Mouse (Mus musculus) stomach, postnatal 0 days (tissue): Measurements from ENCODE around the gene Foxc2. TPM values are rescaled to one million over a fixed set of nuclear protein-coding genes. Genes with fewer than 3 reads are reported as not detected.

ENCODE experiments used
- ATAC-seq: fragments of 200-750 bp; cut with Nextera tagmentation; 2 replicates; pipeline ENCODE4 v1.8.0; 2017; ENCODE audit not compliant: low FRiP score, low TSS enrichment
- DNase-seq: peaks from one replicate; pipeline ENCODE4 v3.0.0-alpha.2; 2016; ENCODE audit warnings: low spot score
- H3K27ac ChIP-seq: fragments of 300-500 bp; sonication (generic); replicated peaks from 2 replicates; pipeline ENCODE4 v1.5.1; 2014; ENCODE audit warnings: mild to moderate bottlenecking, control low read depth
- H3K27me3 ChIP-seq: fragments of 300-500 bp; sonication (generic); 2 replicates; pipeline ENCODE4 v1.6.1; 2014; ENCODE audit warnings: low read length; ENCODE audit not compliant: control insufficient read depth, insufficient read depth
- H3K36me3 ChIP-seq: fragments of 300-500 bp; sonication (generic); 2 replicates; pipeline ENCODE4 v1.6.1; 2014; ENCODE audit warnings: low read length, mixed read lengths; ENCODE audit not compliant: control insufficient read depth, insufficient read depth
- H3K4me1 ChIP-seq: fragments of 300-500 bp; sonication (generic); replicated peaks from 2 replicates; pipeline ENCODE4 v1.6.1; 2014; ENCODE audit warnings: antibody characterized with exemption; ENCODE audit not compliant: control insufficient read depth, insufficient read depth
- H3K4me2 ChIP-seq: fragments of 300-500 bp; sonication (generic); replicated peaks from 2 replicates; pipeline ENCODE4 v1.6.1; 2014; ENCODE audit warnings: low read depth, mild to moderate bottlenecking, control low read depth, moderate library complexity
- H3K4me3 ChIP-seq: fragments of 300-500 bp; sonication (generic); 2 replicates; pipeline ENCODE4 v1.5.1; 2014; ENCODE audit warnings: low read depth, low read length, control low read depth
- H3K9ac ChIP-seq: fragments of 300-500 bp; sonication (generic); 2 replicates; pipeline ENCODE4 v1.6.1; 2014; ENCODE audit warnings: mild to moderate bottlenecking, low read length, control low read depth, mixed read lengths
- H3K9me3 ChIP-seq: fragments of 300-500 bp; sonication (generic); 2 replicates; pipeline ENCODE4 v1.6.1; 2016; ENCODE audit warnings: low read length; ENCODE audit not compliant: control insufficient read depth
- CTCF ChIP-seq: IDR thresholded peaks from 2 replicates; pipeline ENCODE4 v1.5.1; 2016; ENCODE audit warnings: antibody characterized with exemption, low read depth, mild to moderate bottlenecking, moderate library complexity
- EP300 ChIP-seq: optimal IDR thresholded peaks from 2 replicates; pipeline ENCODE3; 2016; ENCODE audit warnings: antibody characterized with exemption
- WGBS: fragments of 180-500 bp; shearing (Covaris S2); extraction: QIAGEN DNeasy Blood & Tissue Kit; methylation state at CpG from one replicate; pipeline ENCODE4 v1.1.7; 2014; 5-methylcytosine and 5-hydroxymethylcytosine counted together
- polyA plus RNA-seq: library from polyadenylated mRNA; unstranded; fragments of >200 nt; fragmentation: Nextera tagmentation; extraction: Ambion mirVana; gene quantifications from 2 replicates; pipeline ENCODE4 v1.2.1, GENCODE M21; 2015

The Foxc2 gene
- polyA plus RNA-seq, 1 experiment from 2014 or later = 0.40 TPM

DNA sequence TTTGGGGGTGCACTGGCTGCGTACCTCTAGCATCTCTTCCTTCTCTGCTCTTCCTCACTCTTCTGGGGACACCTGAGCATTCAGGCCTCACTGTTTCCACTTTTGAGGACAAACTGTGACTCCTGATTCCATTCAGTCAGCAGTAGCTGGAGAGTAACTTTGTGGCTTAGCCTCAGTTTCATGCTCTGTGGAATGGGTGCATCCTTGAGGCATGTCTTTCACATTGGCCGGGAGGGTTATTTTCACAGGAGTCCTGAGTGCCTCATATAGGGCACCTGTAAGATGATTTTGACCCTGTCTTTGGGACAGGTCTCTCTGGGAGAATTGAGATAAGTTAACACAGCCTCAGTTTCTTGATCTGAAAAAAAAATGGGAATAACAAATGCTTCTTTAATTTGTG, 7.1 kb downstream of the Foxc2 start:
- H3K27me3 ChIP-seq = peaks cover 14% of the 10 kb centered on the region

GRCm38 (mm10) chr8:121124547-121125239, 8.7 kb downstream of the Foxc2 start:
- TF ChIP-seq CTCF (no peak), EP300 (no peak)
- WGBS = 16% methylated on average over 17 of the region's 17 CpGs
- ATAC-seq (no peak), DNase-seq (no peak)
- peaks cover 18% of the 10 kb centered on the region for H3K27me3 ChIP-seq
- H3K4me3 ChIP-seq = peak overlapping the region; percentile 34
- no peak overlapping the region; the same call in 1 of the 2 replicates for H3K4me2 ChIP-seq
- no peak overlapping the region for H3K9ac ChIP-seq
- H3K4me1 ChIP-seq = 0 out of 2 replicates have a peak, but pooled peaks cover 4% of the 10 kb centered on the region
- H3K9me3 ChIP-seq = no peaks in the 10 kb centered on the region
- H3K27ac ChIP-seq = no peak overlapping the region
- H3K36me3 ChIP-seq = no peaks in the 10 kb centered on the region

More for the DNA sequence above, 7.1 kb downstream of the Foxc2 start:
- TF ChIP-seq EP300 = no peak
- 89% methylated on average over 2 of the region's 2 CpGs for WGBS
- Histone ChIP-seq H3K4me3 (no peak overlapping the region), H3K27ac (no peak overlapping the region), H3K36me3 (no peaks in the 10 kb centered on the region), H3K4me1 (0 out of 2 replicates have a peak, but pooled peaks cover 4% of the 10 kb centered on the region), H3K9me3 (no peaks in the 10 kb centered on the region), H3K9ac (no peak overlapping the region), H3K4me2 (no peak overlapping the region)
- DNase-seq (no peak), ATAC-seq (no peak)

GRCm38 (mm10) chr8:121125311-121125876, 9.4 kb downstream of the Foxc2 start:
- DNase-seq (peak; percentile 66), ATAC-seq (peak; percentile 59)
- peak overlapping the region; percentile 30; the same call in 1 of the 2 replicates for H3K27ac ChIP-seq
- no peaks in the 10 kb centered on the region for H3K36me3 ChIP-seq
- H3K9me3 ChIP-seq = no peaks in the 10 kb centered on the region
- TF ChIP-seq EP300 (no peak), CTCF (peak; percentile 69)
- WGBS = under 1% methylated on average over 35 of the region's 36 CpGs
- H3K4me3 ChIP-seq = peak overlapping the region; percentile 34
- H3K27me3 ChIP-seq = peaks cover 15% of the 10 kb centered on the region
- H3K4me1 ChIP-seq = 0 out of 2 replicates have a peak, but pooled peaks cover 4% of the 10 kb centered on the region
- H3K9ac ChIP-seq = peak overlapping the region; percentile 48; the same call in 1 of the 2 replicates
- peak overlapping the region; percentile 62 for H3K4me2 ChIP-seq

- H3K36me3 ChIP-seq = no peaks in the 10 kb centered on the region
- no peak overlapping the region; the same call in 1 of the 2 replicates for H3K4me2 ChIP-seq
- H3K4me1 ChIP-seq = 0 out of 2 replicates have a peak, but pooled peaks cover 4% of the 10 kb centered on the region
- H3K9me3 ChIP-seq = no peaks in the 10 kb centered on the region
- no peak for TF ChIP-seq EP300
- TF ChIP-seq CTCF = no peak
- peak overlapping the region; percentile 34 for H3K4me3 ChIP-seq
- H3K27me3 ChIP-seq = peaks cover 13% of the 10 kb centered on the region
- no peak for ATAC-seq
- no peak overlapping the region for H3K9ac ChIP-seq
- DNase-seq = no peak
- 19% methylated on average over 6 of the region's 6 CpGs for WGBS
- no peak overlapping the region for H3K27ac ChIP-seq
Measured at GRCm38 (mm10) chr8:121126191-121126590, 10.2 kb downstream of the Foxc2 start.

- Histone ChIP-seq H3K27ac (0 out of 2 replicates have a peak overlapping the region, but pooled peaks have one; percentile 18), H3K4me1 (0 out of 2 replicates have a peak, but pooled peaks cover 4% of the 10 kb centered on the region), H3K4me3 (no peak overlapping the region), H3K9me3 (no peaks in the 10 kb centered on the region), H3K4me2 (no peak overlapping the region; the same call in 1 of the 2 replicates), H3K9ac (no peak overlapping the region), H3K36me3 (no peaks in the 10 kb centered on the region), H3K27me3 (peaks cover 13% of the 10 kb centered on the region)
- TF ChIP-seq EP300 = no peak
- TF ChIP-seq CTCF = no peak
- 11% methylated on average over 6 of the region's 6 CpGs for WGBS
- no peak for DNase-seq
- ATAC-seq = no peak
Measured at GRCm38 (mm10) chr8:121126694-121127093, 10.7 kb downstream of the Foxc2 start.

DNA sequence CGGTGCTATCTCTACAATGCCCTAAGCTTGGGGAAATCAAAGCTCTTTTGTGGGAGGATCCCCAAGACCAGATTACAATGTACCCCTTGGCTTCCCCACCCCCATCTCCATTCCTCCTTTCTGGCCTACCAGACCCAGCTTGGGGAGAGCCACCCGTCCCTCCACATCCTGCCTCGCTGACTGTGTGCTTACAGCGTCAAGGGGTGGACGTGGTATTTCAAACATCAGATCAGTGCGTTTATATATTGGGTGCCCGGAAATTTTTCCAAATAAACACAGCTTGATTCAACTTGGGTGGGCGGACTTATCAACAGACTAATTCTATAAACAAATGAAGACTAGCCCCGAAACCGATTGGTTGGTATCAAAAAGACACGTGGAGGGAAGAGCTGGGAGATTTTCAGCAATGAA, 11.3 kb downstream of the Foxc2 start:
- H3K27ac ChIP-seq = 0 out of 2 replicates have a peak overlapping the region, but pooled peaks have one; percentile 18
- no peaks in the 10 kb centered on the region for H3K9me3 ChIP-seq
- H3K36me3 ChIP-seq = no peaks in the 10 kb centered on the region
- no peak overlapping the region for H3K4me2 ChIP-seq
- peak; percentile 50; the same call in 1 of the 2 replicates for ATAC-seq
- H3K4me3 ChIP-seq = no peak overlapping the region
- WGBS = 14% methylated on average over 11 of the region's 11 CpGs
- DNase-seq = no peak
- TF ChIP-seq EP300 (no peak), CTCF (no peak)
- 0 out of 2 replicates have a peak, but pooled peaks cover 4% of the 10 kb centered on the region for H3K4me1 ChIP-seq
- peaks cover 13% of the 10 kb centered on the region for H3K27me3 ChIP-seq
- no peak overlapping the region for H3K9ac ChIP-seq
